Mouse (Mus musculus): ENCODE measurements around the gene Acot11.

- TF ChIP-seq GATA1 (IDR thresholded peaks at IDR 0.05; ENCODE audit: borderline replicate concordance, low read length): no peak
- no peak for TF ChIP-seq FLI1 (IDR thresholded peaks at IDR 0.05; ENCODE audit: low read length)
Measured at GRCm38 (mm10) chr4:106839254-106839834, 34.5 kb upstream of the Acot11 start.

All from megakaryocyte, embryonic 14.5 days (primary cell).